Mouse (Mus musculus): ENCODE results near the gene Megf8. TPM values are rescaled to one million over a fixed set of nuclear protein-coding genes. Genes with fewer than 3 reads are reported as not detected.

The Megf8 gene
- polyA plus RNA-seq (2014; fragmentation: Nextera tagmentation; extraction: Ambion mirVana) = 15.4 and 15.8 TPM in 2 replicates

DNA sequence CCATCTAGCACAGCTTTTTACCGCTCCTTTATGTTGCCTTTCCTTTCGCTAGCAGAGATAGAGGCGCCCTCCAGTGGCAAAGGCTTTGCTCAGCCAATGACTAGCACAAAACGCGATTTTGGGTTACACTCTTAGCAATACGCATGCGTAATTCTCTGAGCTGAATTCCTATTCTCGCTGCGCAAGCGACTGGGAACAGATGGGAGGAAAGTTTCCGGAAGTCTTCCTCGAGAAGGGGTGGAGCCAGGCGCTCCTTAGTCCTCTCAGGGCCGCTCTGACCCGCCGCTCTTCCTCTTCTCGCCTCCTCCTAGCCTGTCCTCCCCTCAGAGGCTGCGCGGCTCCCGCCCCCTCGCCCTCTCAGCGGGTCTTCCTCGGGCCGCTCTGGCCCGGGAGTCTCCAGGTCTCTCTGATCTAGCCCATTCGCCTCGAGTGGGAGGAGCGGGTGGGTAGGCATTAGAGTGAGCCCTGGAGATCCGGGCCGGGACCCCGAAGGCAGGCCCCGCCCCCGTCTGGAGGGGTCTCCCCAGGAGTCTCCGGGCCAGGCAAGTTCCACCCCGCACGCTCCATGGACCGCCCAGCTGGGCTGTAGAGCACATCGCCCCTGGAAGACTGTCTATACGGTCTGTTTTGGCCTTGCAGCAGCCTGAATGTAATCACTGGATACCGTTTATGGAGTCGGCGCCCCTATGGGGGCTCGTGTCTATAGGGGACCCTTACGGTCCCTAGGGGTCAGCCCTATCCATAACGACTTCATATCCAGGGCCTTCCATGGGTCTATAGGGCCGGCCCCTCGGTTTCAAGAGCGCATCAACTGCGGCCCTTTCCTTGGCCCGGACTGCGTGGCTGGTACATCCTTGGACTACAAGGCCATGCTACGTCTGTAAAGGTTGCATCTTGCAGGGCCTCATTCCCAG is at the start of gene Megf8:
Megf8 (plus strand) TSS at position 633 of the 914 bp plus-strand sequence.
- no peaks in the 10 kb centered on the region for H3K36me3 ChIP-seq (ENCODE audit: control insufficient read depth, insufficient read depth, low read length)
- H3K9ac ChIP-seq (ENCODE audit: low read depth, low read length) = peak within 1 kb of the TSS; percentile 73
- WGBS = 2% methylated on average over 49 of the region's 52 CpGs
- H3K27ac ChIP-seq (replicated peaks; ENCODE audit: low read depth, low read length) = peak within 1 kb of the TSS; percentile 82
- H3K4me2 ChIP-seq (ENCODE audit: low read depth, low read length) = peak within 1 kb of the TSS; percentile 81
- peak within 1 kb of the TSS; percentile 65 for H3K4me3 ChIP-seq (ENCODE audit: low read depth, low read length)
- H3K27me3 ChIP-seq (replicated peaks; ENCODE audit: control insufficient read depth, insufficient read depth, low read length) = peaks cover 34% of the 10 kb centered on the region
- H3K4me1 ChIP-seq (ENCODE audit: control insufficient read depth, insufficient read depth, low read length) = peaks cover 13% of the 10 kb centered on the region; the same call in 1 of the 2 replicates
- DNase-seq (ENCODE audit: low spot score) (peak; percentile 100), ATAC-seq (ENCODE audit: low read depth) (peak; percentile 99)
- no peaks in the 10 kb centered on the region for H3K9me3 ChIP-seq (ENCODE audit: control insufficient read depth, low read length)

- ATAC-seq (ENCODE audit: low read depth) (peak; percentile 86), DNase-seq (ENCODE audit: low spot score) (peak; percentile 100)
- WGBS = under 1% methylated on average over 28 of the region's 29 CpGs
- Histone ChIP-seq H3K27me3 (replicated peaks; ENCODE audit: control insufficient read depth, insufficient read depth, low read length) (no peaks in the 10 kb centered on the region), H3K27ac (replicated peaks; ENCODE audit: low read depth, low read length) (peak within 1 kb of the TSS; percentile 89), H3K9me3 (ENCODE audit: control insufficient read depth, low read length) (no peaks in the 10 kb centered on the region), H3K36me3 (ENCODE audit: control insufficient read depth, insufficient read depth, low read length) (peaks cover 17% of the 10 kb centered on the region; the same call in 1 of the 2 replicates), H3K4me2 (ENCODE audit: low read depth, low read length) (peak within 1 kb of the TSS; percentile 92), H3K4me1 (ENCODE audit: control insufficient read depth, insufficient read depth, low read length) (peaks cover 10% of the 10 kb centered on the region), H3K4me3 (ENCODE audit: low read depth, low read length) (peak within 1 kb of the TSS; percentile 69), H3K9ac (ENCODE audit: low read depth, low read length) (peak within 1 kb of the TSS; percentile 80)
Measured at GRCm38 (mm10) chr7:25267301-25267750, 49.6 kb upstream of the Megf8 start, which contains the start of gene Cic. Cic (plus strand) TSS chr7:25267704.

DNA sequence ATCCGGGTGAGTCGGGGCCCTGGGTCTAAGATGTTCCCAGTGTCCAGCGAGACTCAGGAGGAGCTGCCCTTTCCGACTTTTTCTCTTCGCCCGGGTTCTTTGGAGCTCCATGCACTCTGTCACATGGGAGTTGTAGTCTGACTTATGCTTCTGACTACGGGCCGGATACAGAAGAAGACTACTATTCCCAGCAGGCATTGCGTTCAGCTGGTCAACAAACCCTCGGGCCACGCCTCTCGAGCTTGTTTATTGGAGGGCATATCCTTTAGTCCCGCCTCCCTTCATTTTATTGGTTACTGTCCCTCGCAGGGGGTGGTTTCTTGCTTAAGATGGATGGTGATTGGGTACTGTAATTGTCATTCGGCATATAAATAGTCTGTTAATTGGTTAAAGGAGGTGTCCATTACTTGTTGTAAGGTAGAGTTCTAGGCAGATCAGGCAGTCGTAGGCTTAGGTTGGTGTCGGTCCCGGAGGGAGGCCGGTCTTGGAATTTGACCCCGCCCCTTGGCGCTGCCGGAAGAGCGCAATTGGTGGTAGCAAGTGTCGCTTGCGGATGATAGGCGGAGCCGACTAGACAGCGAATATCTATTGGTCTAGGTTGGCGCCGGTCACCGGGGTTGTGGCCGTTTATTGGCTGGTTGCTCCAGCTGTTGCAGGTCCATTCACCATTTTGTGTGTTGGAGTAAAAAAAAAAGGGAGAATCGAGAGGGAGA is 49.1 kb upstream of the Megf8 start:
- ATAC-seq (ENCODE audit: low read depth) = peak; percentile 96
- WGBS = 1% methylated on average over 33 of the region's 33 CpGs
- DNase-seq (ENCODE audit: low spot score) = peak; percentile 100
- Histone ChIP-seq H3K27me3 (replicated peaks; ENCODE audit: control insufficient read depth, insufficient read depth, low read length) (no peaks in the 10 kb centered on the region), H3K27ac (replicated peaks; ENCODE audit: low read depth, low read length) (peak overlapping the region; percentile 89), H3K36me3 (ENCODE audit: control insufficient read depth, insufficient read depth, low read length) (peaks cover 23% of the 10 kb centered on the region), H3K9ac (ENCODE audit: low read depth, low read length) (peak overlapping the region; percentile 80), H3K9me3 (ENCODE audit: control insufficient read depth, low read length) (no peaks in the 10 kb centered on the region), H3K4me2 (ENCODE audit: low read depth, low read length) (peak overlapping the region; percentile 92), H3K4me3 (ENCODE audit: low read depth, low read length) (peak overlapping the region; percentile 69), H3K4me1 (ENCODE audit: control insufficient read depth, insufficient read depth, low read length) (peaks cover 10% of the 10 kb centered on the region)

DNA sequence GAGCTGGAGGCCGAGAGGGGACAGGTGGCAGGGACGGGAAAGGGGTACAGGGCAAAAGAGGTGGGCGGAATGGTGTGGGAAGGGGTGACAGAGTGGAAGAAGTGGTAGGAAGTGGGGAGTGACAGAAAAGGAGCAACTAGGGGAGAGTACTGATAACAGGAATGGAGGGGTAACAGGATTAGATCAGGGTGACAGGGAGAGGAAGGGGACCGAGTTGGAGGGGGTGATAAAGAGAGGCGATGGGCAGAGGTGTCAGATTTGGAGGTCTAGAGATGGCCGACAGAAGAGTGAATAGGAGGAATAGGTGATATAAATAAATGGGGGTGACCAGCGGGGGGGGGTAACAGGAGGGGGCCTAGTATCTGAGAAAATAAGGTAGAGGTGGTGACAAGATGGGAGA is 48.4 kb upstream of the Megf8 start:
- Histone ChIP-seq H3K9ac (ENCODE audit: low read depth, low read length) (peak overlapping the region; percentile 80), H3K4me2 (ENCODE audit: low read depth, low read length) (peak overlapping the region; percentile 92), H3K27me3 (replicated peaks; ENCODE audit: control insufficient read depth, insufficient read depth, low read length) (no peaks in the 10 kb centered on the region), H3K27ac (replicated peaks; ENCODE audit: low read depth, low read length) (peak overlapping the region; percentile 75), H3K9me3 (ENCODE audit: control insufficient read depth, low read length) (no peaks in the 10 kb centered on the region), H3K36me3 (ENCODE audit: control insufficient read depth, insufficient read depth, low read length) (peaks cover 30% of the 10 kb centered on the region), H3K4me1 (ENCODE audit: control insufficient read depth, insufficient read depth, low read length) (peaks cover 10% of the 10 kb centered on the region), H3K4me3 (ENCODE audit: low read depth, low read length) (peak overlapping the region; percentile 69)
- WGBS = 7% methylated on average over 7 of the region's 7 CpGs
- ATAC-seq (ENCODE audit: low read depth) (no peak), DNase-seq (ENCODE audit: low spot score) (no peak)

GRCm38 (mm10) chr7:25269029-25269428 is 47.9 kb upstream of the Megf8 start:
- Histone ChIP-seq H3K36me3 (ENCODE audit: control insufficient read depth, insufficient read depth, low read length) (peaks cover 34% of the 10 kb centered on the region), H3K27ac (replicated peaks; ENCODE audit: low read depth, low read length) (peak overlapping the region; percentile 75; the same call in 1 of the 2 replicates), H3K27me3 (replicated peaks; ENCODE audit: control insufficient read depth, insufficient read depth, low read length) (no peaks in the 10 kb centered on the region), H3K9me3 (ENCODE audit: control insufficient read depth, low read length) (no peaks in the 10 kb centered on the region), H3K4me2 (ENCODE audit: low read depth, low read length) (peak overlapping the region; percentile 92), H3K4me1 (ENCODE audit: control insufficient read depth, insufficient read depth, low read length) (peaks cover 11% of the 10 kb centered on the region), H3K9ac (ENCODE audit: low read depth, low read length) (peak overlapping the region; percentile 80), H3K4me3 (ENCODE audit: low read depth, low read length) (peak overlapping the region; percentile 69)
- DNase-seq (ENCODE audit: low spot score) = no peak
- no peak for ATAC-seq (ENCODE audit: low read depth)
- WGBS = 37% methylated on average over 4 of the region's 4 CpGs

GRCm38 (mm10) chr7:25269545-25270271 is 47.3 kb upstream of the Megf8 start:
- DNase-seq (ENCODE audit: low spot score) = no peak
- WGBS = 74% methylated on average over 8 of the region's 8 CpGs
- H3K9me3 ChIP-seq (ENCODE audit: control insufficient read depth, low read length) = no peaks in the 10 kb centered on the region
- peaks cover 17% of the 10 kb centered on the region for H3K4me1 ChIP-seq (ENCODE audit: control insufficient read depth, insufficient read depth, low read length)
- no peaks in the 10 kb centered on the region for H3K27me3 ChIP-seq (replicated peaks; ENCODE audit: control insufficient read depth, insufficient read depth, low read length)
- H3K36me3 ChIP-seq (ENCODE audit: control insufficient read depth, insufficient read depth, low read length) = peaks cover 37% of the 10 kb centered on the region
- no peak for ATAC-seq (ENCODE audit: low read depth)
- H3K4me3 ChIP-seq (ENCODE audit: low read depth, low read length) = peak overlapping the region; percentile 69
- H3K9ac ChIP-seq (ENCODE audit: low read depth, low read length) = peak overlapping the region; percentile 80; the same call in 1 of the 2 replicates
- H3K4me2 ChIP-seq (ENCODE audit: low read depth, low read length) = peak overlapping the region; percentile 92
- 0 out of 2 replicates have a peak overlapping the region, but pooled peaks have one; percentile 75 for H3K27ac ChIP-seq (replicated peaks; ENCODE audit: low read depth, low read length)

DNA sequence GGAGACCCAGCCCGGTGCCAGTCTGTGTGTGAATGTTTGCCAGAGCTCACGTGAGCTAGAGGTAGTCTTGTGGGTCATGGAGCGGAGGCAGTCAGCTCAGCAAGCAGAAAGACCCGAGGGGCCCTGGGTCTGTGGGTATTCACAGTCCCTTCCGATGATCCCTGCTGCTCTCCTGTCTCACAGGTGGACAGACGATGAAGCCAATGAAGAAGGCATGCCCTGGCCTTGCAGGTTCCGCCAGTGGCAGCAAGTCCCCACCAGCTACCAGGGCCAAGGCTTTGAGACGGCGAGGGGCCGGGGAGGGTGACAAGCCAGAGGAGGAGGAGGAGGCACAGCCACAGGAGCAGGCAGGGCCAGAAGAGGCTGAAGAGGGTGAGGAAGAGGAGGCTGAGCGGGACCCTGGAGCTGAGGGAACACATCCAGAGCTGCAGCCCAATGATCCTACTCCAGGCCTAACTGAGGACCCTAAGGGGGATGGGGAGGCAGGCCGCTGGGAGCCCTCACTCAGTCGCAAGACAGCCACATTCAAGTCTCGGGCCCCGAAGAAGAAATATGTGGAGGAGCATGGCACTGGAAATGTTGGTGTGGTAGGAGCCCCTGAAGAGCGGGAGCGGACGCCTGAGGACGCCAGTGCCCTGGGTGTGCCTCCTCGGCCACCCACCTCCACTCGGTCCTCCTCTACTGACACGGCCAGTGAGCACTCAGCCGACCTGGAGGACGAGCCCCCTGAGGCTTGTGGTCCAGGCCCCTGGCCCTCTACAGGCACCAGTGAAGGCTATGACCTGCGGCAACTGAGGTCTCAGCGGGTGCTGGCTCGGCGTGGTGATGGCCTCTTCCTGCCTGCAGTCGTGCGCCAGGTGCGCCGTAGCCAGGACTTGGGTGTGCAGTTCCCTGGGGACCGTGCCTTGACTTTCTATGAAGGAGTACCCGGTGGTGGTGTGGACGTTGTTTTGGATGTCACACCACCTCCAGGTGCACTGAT is 46.0 kb upstream of the Megf8 start:
- Histone ChIP-seq H3K27me3 (replicated peaks; ENCODE audit: control insufficient read depth, insufficient read depth, low read length) (no peaks in the 10 kb centered on the region), H3K9ac (ENCODE audit: low read depth, low read length) (no peak overlapping the region), H3K4me2 (ENCODE audit: low read depth, low read length) (no peak overlapping the region), H3K36me3 (ENCODE audit: control insufficient read depth, insufficient read depth, low read length) (peaks cover 49% of the 10 kb centered on the region), H3K4me1 (ENCODE audit: control insufficient read depth, insufficient read depth, low read length) (peaks cover 27% of the 10 kb centered on the region), H3K27ac (replicated peaks; ENCODE audit: low read depth, low read length) (no peak overlapping the region), H3K9me3 (ENCODE audit: control insufficient read depth, low read length) (no peaks in the 10 kb centered on the region), H3K4me3 (ENCODE audit: low read depth, low read length) (no peak overlapping the region)
- ATAC-seq (ENCODE audit: low read depth) (no peak), DNase-seq (ENCODE audit: low spot score) (no peak)
- 89% methylated on average over 34 of the region's 35 CpGs for WGBS
